Mouse (Mus musculus) kidney, postnatal 25 days (tissue): ENCODE results near the gene Mmp11.

Experiments used
- DNase-seq, 2 experiments: peaks; one replicate each; pipeline ENCODE4 v3.0.0; 2021; ENCODE audit warnings: mixed read lengths in 2 of 2

The Mmp11 gene

GRCm38 (mm10) chr10:75937851-75938643 is 1.8 kb upstream of the Mmp11 start:
- DNase-seq: peak; percentile 34 to 68

GRCm38 (mm10) chr10:75936909-75937667 is 792 bp upstream of the Mmp11 start:
- peak in 1 of 2 experiments; percentile 64 for DNase-seq

GRCm38 (mm10) chr10:75934991-75935390 is 1.3 kb downstream of the Mmp11 start:
- DNase-seq: no peak

- DNase-seq: no peak
Observed at GRCm38 (mm10) chr10:75932891-75933290, 3.4 kb downstream of the Mmp11 start, which contains the start of gene Chchd10. Gene Chchd10, plus strand, starts transcription at chr10:75933130.

- peak; percentile 70 to 79 for DNase-seq
Observed at GRCm38 (mm10) chr10:75932081-75932678, 4.1 kb downstream of the Mmp11 start.

DNA sequence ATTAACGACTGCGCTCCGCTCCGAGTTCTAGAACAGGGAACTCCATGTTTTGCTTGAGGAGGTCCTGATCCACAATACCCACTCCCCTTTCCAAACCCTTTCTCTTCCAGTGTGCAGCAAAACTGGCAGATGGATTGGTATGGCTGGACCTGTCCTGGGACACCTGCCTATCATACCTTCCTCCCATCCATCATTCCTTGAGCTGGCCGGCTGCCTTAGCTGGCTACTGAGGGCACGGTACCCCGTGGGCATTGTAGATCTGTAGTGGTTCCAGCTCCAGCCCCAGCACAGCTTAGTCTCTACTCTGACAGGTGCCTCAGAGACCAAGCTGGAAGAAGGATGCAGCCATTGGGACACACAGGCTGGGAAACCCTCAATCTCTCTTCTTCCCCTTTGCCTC is 5.0 kb downstream of the Mmp11 start:
- DNase-seq: no peak

GRCm38 (mm10) chr10:75930304-75930703 is 6.0 kb downstream of the Mmp11 start:
- peak; percentile 56 to 57 for DNase-seq

DNA sequence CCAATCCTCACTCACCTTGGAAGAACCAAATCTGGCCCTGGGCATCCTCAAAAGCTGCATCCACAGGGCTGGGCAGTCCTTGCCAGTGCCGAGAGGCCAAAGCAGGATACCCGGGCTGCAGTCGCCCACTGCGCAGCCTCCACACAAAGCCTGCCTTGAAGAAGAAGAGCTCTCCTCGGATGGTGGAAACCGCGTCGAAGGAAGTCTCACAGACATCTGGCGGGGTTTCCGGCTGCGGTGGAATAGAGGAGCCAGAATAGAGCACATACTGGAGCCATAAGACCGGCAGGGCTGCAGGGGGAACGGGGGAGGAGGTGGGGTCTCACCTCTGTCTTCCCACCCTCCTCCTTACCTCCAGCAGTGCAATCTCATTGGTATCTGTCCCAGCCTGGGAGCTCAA is 9.9 kb downstream of the Mmp11 start:
- no peak for DNase-seq

DNA sequence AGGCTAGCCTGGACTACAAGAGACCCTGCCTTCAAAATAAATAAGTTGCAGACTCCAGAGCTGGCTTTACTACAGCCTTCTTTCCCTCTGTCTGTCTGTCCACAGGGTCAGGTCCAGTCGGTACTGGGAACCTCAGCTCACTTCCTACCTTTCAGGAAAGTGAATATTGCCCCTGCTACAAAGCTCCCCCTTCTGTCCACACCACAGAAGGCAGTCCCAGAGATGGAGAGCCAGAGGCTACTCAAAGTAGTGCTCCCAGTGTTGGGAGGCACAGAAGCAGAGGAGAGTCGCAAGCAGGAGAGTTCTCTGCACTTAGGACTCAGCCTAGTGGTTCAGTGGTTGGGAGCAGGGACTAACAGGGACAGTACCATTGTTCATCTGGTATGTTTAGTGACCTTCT is 12.0 kb downstream of the Mmp11 start:
- no peak for DNase-seq

DNA sequence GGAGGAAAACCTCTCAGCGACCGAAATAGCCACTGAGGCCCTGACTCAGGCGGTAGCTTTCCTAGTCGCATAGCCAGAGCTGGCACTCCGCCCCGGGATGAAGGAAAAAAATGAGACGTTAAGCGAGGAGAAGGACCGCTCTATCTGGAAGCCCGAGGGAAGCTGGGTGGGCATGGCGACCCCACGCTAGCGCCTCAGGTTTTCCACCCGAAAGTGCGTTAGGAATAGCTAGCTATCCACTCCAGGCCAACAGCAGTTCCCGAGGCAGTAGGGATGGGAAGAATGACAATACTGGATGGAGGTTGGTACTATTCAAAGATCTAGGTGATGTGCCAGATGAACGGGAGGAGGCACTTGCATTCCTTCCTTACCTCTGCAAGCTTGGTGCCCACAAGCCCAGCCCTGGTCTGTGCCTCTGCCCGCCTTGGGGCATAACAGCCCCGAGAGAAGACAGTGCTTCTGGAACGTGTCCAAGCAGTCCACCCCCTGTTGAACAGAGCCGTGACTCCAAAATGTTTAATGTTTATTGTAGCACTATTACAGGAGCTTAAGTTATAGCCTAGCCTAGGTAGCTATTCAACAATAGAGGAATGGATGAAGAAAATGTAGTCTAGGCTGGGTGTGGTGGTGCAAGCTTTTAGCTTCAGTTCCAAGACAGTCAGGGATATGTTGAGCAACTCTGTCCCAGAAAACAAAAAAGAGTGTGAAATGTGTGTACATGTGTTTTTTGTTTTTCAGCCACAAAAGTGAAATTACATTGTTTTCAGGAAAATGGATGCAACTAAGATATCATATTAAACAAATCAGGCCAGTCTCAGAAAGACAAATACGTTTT is 14.4 kb downstream of the Mmp11 start:
- DNase-seq: peak in 1 of 2 experiments; percentile 42

DNA sequence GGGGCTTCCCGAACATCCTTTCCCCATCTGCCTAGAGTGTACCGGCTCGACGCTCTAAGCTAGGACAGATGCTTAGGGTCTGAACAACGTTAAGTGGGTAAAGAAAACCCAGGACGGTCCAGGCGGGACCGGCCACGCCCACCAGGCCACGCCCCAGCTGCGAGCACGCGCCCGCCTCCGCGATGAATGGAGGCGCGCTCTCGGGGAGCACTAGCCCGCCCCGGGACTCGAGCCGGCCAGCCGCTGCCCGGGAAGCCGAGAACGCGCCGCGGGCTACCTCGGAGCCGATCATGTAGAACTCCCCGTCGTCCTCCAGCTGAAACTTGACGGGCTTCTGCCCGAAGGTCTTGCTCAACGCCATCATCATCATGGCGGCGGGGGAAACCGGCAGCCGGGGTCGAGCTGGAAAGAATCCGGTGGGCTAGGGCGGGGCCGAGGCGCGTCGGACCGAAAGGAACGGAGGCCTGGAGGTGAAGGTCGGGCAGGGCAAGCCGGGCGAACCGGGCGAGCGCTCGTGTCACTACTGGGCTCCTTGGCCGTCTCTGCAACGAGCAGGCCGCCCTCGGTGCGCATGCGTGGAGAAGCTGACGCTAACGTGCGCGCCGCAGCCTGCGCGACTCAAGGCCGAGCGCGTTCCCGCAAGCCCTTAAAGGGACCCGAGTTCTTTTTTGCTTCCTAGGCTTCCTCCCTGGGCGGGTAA is 15.1 kb downstream of the Mmp11 start, which contains the start of gene Smarcb1:
TSS of gene Smarcb1 (minus strand) at position 592 of the 700 bp plus-strand sequence.
- DNase-seq: peak; percentile 97

- DNase-seq: no peak
Observed at GRCm38 (mm10) chr10:75919026-75919425, 17.3 kb downstream of the Mmp11 start.

DNA sequence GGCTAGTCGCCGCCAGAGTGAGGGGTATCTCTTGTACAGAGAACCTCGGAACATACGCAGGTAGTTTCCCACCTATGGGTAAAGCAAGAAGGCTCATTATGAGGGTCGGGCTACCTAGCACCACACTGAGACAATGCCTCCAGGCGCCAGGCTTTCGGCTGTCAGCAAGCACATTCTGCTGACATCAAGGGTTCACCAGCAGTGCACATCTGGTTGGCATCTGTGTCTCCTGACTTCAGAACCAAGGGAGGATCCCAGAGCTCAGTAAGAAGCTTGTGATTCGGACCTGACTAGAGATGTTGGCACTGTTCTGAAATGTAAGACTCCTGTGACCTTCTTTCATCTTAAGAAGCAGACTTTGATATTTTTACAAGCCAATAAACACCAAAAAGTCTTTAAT is 19.5 kb downstream of the Mmp11 start:
- no peak for DNase-seq

DNA sequence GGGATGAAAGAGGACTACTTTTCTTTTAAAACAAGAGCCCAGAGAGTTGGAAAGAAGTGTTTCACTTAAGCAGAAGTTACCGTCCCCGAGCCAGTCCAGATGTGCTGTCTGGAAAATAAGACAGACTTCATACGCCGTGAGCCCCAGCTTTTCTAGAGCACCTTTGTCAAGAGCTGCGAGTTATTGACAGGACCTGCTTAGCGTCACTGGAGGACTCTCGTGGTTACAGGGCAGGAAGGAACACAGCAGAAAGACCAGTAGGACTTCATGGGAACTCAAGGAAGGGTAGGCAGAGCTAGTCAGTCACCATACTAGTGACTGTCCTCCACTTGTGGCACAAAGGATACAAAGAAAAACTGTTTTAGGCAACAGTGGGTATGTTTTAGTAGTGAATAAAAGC is 20.7 kb downstream of the Mmp11 start:
- DNase-seq: no peak

- DNase-seq: no peak
Observed at GRCm38 (mm10) chr10:75913013-75913589, 23.2 kb downstream of the Mmp11 start.

GRCm38 (mm10) chr10:75910698-75911097 is 25.6 kb downstream of the Mmp11 start:
- peak in 1 of 2 experiments; percentile 27 for DNase-seq

DNA sequence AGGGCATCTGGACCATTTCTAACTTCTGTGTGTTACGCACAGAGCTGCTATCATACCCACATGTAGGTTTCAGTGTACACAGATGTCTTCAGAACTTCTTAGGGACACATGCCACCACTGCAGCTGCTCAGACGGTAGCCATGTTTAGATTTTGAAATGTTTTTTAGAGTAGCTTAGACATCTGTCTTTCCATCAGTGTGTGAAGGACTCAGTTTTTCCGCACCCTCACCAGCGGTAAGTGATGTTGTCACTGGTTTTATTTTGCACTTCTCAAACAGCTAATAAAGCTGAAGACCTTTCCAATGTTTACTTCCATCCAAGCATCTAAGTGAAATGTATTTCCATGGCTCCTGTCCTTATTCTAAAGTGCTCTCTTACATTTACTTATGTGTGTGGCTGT is 29.4 kb downstream of the Mmp11 start:
- DNase-seq: no peak

DNA sequence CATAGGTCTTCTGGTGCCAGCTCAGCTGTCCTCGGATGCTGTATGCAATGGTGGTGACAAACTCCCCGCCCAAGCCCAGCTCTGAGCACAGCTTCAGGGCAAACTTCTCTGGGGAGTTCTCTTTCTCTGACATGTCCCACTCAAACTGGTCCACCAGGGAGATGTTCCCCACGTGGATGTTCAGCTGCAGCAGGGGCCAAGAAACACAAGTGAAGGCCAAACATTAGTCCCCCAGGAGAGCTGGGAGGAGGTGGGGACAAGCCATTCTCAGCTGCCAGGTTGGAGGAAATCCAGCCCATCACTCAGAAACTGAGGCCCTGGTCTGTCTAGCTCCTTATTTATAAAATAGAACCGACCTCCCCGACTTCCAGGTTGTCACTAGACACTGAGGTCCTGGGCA is 31.9 kb downstream of the Mmp11 start:
- no peak for DNase-seq

DNA sequence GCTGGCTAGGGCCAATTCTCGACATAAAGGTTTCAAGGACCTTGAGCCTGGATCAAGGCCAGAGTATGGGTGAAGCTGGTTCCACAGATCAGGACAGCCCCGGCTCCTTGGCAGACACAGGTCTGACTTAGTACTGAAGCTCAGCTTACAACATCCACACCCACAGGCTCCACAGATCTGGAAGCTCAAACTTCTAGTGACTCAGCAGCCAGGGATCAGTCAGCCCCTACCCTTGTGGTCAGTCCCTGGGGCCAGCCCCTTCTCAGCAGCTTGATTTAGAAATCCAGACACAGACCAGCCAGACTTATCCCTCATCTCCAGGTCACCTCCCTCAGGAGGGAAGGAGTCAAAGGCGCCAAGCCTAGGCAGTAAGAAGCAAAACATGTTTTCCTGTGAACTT is 37.5 kb downstream of the Mmp11 start:
- DNase-seq: peak; percentile 49 to 82

- DNase-seq: no peak
Observed at GRCm38 (mm10) chr10:75898039-75898564, 38.2 kb downstream of the Mmp11 start.

DNA sequence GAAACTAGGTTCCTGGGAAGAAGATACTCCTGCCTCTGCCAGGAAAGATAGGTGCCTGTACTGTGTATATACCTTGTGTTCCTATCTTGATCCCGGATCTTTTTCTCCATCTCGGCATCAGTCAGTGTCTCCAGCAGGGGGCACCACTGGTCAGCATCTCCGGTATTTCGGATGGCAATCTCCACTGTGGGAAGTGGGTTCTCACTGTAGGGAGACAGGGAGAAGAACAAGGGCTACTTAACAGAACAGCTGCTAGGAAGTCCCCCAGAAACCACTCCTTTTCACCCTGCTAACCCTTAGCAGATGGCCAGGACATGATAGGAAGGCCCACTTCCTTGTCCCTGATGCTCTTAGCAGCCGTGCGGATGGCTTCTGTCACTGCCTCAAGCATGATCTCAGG is 38.9 kb downstream of the Mmp11 start:
- DNase-seq: peak; percentile 81 to 93
